Mouse (Mus musculus): ENCODE measurements at regions not wholly inside any gene's neighbourhood (a gene's known extent, or its start where the extent isn't known, plus 50 kb on each side); places are given as distances from the start of the nearest gene placed in this dataset.

- DNase-seq (ENCODE audit: low spot score) (no peak), ATAC-seq (replicated peaks; ENCODE audit: low FRiP score) (no peak)
- Histone ChIP-seq H3K9ac (ENCODE audit: low read length) (no peak overlapping the region), H3K4me1 (replicated peaks; ENCODE audit: control insufficient read depth, insufficient read depth, low read length) (no peaks in the 10 kb centered on the region), H3K27ac (ENCODE audit: low read depth, low read length) (no peak overlapping the region), H3K9me3 (ENCODE audit: control insufficient read depth, low read length) (no peaks in the 10 kb centered on the region), H3K4me2 (ENCODE audit: low read depth, low read length, severe bottlenecking) (no peak overlapping the region), H3K36me3 (ENCODE audit: control insufficient read depth, insufficient read depth, low read length) (no peaks in the 10 kb centered on the region), H3K4me3 (ENCODE audit: low read depth, low read length) (no peak overlapping the region), H3K27me3 (ENCODE audit: control insufficient read depth, insufficient read depth, low read length) (no peaks in the 10 kb centered on the region)
- 77% methylated on average over 2 of the region's 2 CpGs for WGBS
Measured at GRCm38 (mm10) chr10:8064281-8064680, 108.3 kb upstream of the Tab2 start.

GRCm38 (mm10) chr10:8063458-8064090 lies 107.5 kb upstream of the Tab2 start:
- DNase-seq (ENCODE audit: low spot score), result no peak

GRCm38 (mm10) chr10:8060987-8061386 lies 105.0 kb upstream of the Tab2 start:
- Histone ChIP-seq H3K27ac (ENCODE audit: low read depth, low read length) (no peak overlapping the region), H3K9me3 (ENCODE audit: control insufficient read depth, low read length) (no peaks in the 10 kb centered on the region), H3K4me2 (ENCODE audit: low read depth, low read length, severe bottlenecking) (no peak overlapping the region), H3K9ac (ENCODE audit: low read length) (no peak overlapping the region), H3K36me3 (ENCODE audit: control insufficient read depth, insufficient read depth, low read length) (no peaks in the 10 kb centered on the region), H3K4me1 (replicated peaks; ENCODE audit: control insufficient read depth, insufficient read depth, low read length) (no peaks in the 10 kb centered on the region), H3K27me3 (ENCODE audit: control insufficient read depth, insufficient read depth, low read length) (no peaks in the 10 kb centered on the region), H3K4me3 (ENCODE audit: low read depth, low read length) (no peak overlapping the region)
- no peak for ATAC-seq (replicated peaks; ENCODE audit: low FRiP score)
- no peak for DNase-seq (ENCODE audit: low spot score)

More at GRCm38 (mm10) chr10:8063458-8064090, 107.5 kb upstream of the Tab2 start:
- no peak overlapping the region for H3K4me3 ChIP-seq (ENCODE audit: low read depth, low read length)
- WGBS, result 82% methylated on average over 5 of the region's 5 CpGs
- no peaks in the 10 kb centered on the region for H3K9me3 ChIP-seq (ENCODE audit: control insufficient read depth, low read length)
- H3K27ac ChIP-seq (ENCODE audit: low read depth, low read length), result no peak overlapping the region
- H3K4me2 ChIP-seq (ENCODE audit: low read depth, low read length, severe bottlenecking), result no peak overlapping the region
- no peaks in the 10 kb centered on the region for H3K27me3 ChIP-seq (ENCODE audit: control insufficient read depth, insufficient read depth, low read length)
- ATAC-seq (replicated peaks; ENCODE audit: low FRiP score), result no peak
- H3K36me3 ChIP-seq (ENCODE audit: control insufficient read depth, insufficient read depth, low read length), result no peaks in the 10 kb centered on the region
- H3K9ac ChIP-seq (ENCODE audit: low read length), result no peak overlapping the region
- H3K4me1 ChIP-seq (replicated peaks; ENCODE audit: control insufficient read depth, insufficient read depth, low read length), result no peaks in the 10 kb centered on the region

- ATAC-seq (replicated peaks; ENCODE audit: low FRiP score), result no peak
- H3K4me2 ChIP-seq (ENCODE audit: low read depth, low read length, severe bottlenecking), result no peak overlapping the region
- 73% methylated on average over 1 of the region's 1 CpGs for WGBS
Measured at GRCm38 (mm10) chr10:8059769-8060168, 103.7 kb upstream of the Tab2 start.

GRCm38 (mm10) chr10:8057855-8058254 lies 101.8 kb upstream of the Tab2 start:
- H3K9ac ChIP-seq (ENCODE audit: low read length), result no peak overlapping the region
- no peak for DNase-seq (ENCODE audit: low spot score)
- H3K9me3 ChIP-seq (ENCODE audit: control insufficient read depth, low read length), result no peaks in the 10 kb centered on the region
- no peaks in the 10 kb centered on the region for H3K27me3 ChIP-seq (ENCODE audit: control insufficient read depth, insufficient read depth, low read length)
- ATAC-seq (replicated peaks; ENCODE audit: low FRiP score), result no peak
- no peak overlapping the region for H3K4me2 ChIP-seq (ENCODE audit: low read depth, low read length, severe bottlenecking)
- H3K36me3 ChIP-seq (ENCODE audit: control insufficient read depth, insufficient read depth, low read length), result no peaks in the 10 kb centered on the region
- WGBS, result 85% methylated on average over 5 of the region's 5 CpGs
- no peak overlapping the region for H3K27ac ChIP-seq (ENCODE audit: low read depth, low read length)
- H3K4me1 ChIP-seq (replicated peaks; ENCODE audit: control insufficient read depth, insufficient read depth, low read length), result no peaks in the 10 kb centered on the region
- no peak overlapping the region for H3K4me3 ChIP-seq (ENCODE audit: low read depth, low read length)

More at GRCm38 (mm10) chr10:8059769-8060168, 103.7 kb upstream of the Tab2 start:
- no peak overlapping the region for H3K27ac ChIP-seq (ENCODE audit: low read depth, low read length)
- DNase-seq (ENCODE audit: low spot score), result no peak
- no peaks in the 10 kb centered on the region for H3K27me3 ChIP-seq (ENCODE audit: control insufficient read depth, insufficient read depth, low read length)
- H3K36me3 ChIP-seq (ENCODE audit: control insufficient read depth, insufficient read depth, low read length), result no peaks in the 10 kb centered on the region
- H3K9ac ChIP-seq (ENCODE audit: low read length), result no peak overlapping the region
- H3K4me1 ChIP-seq (replicated peaks; ENCODE audit: control insufficient read depth, insufficient read depth, low read length), result no peaks in the 10 kb centered on the region
- H3K9me3 ChIP-seq (ENCODE audit: control insufficient read depth, low read length), result no peaks in the 10 kb centered on the region
- no peak overlapping the region for H3K4me3 ChIP-seq (ENCODE audit: low read depth, low read length)

- no peak for DNase-seq (ENCODE audit: low spot score)
- Histone ChIP-seq H3K4me3 (ENCODE audit: low read depth, low read length) (no peak overlapping the region), H3K9ac (ENCODE audit: low read length) (no peak overlapping the region), H3K27me3 (ENCODE audit: control insufficient read depth, insufficient read depth, low read length) (no peaks in the 10 kb centered on the region), H3K4me1 (replicated peaks; ENCODE audit: control insufficient read depth, insufficient read depth, low read length) (no peaks in the 10 kb centered on the region), H3K27ac (ENCODE audit: low read depth, low read length) (no peak overlapping the region), H3K9me3 (ENCODE audit: control insufficient read depth, low read length) (no peaks in the 10 kb centered on the region), H3K36me3 (ENCODE audit: control insufficient read depth, insufficient read depth, low read length) (no peaks in the 10 kb centered on the region), H3K4me2 (ENCODE audit: low read depth, low read length, severe bottlenecking) (no peak overlapping the region)
- 80% methylated on average over 6 of the region's 6 CpGs for WGBS
- ATAC-seq (replicated peaks; ENCODE audit: low FRiP score), result no peak
Measured at GRCm38 (mm10) chr10:8055293-8055692, 99.3 kb upstream of the Tab2 start.

GRCm38 (mm10) chr10:8043416-8044163 lies 87.6 kb upstream of the Tab2 start:
- Histone ChIP-seq H3K27me3 (ENCODE audit: control insufficient read depth, insufficient read depth, low read length) (no peaks in the 10 kb centered on the region), H3K27ac (ENCODE audit: low read depth, low read length) (no peak overlapping the region), H3K4me2 (ENCODE audit: low read depth, low read length, severe bottlenecking) (no peak overlapping the region), H3K4me1 (replicated peaks; ENCODE audit: control insufficient read depth, insufficient read depth, low read length) (peaks cover 5% of the 10 kb centered on the region), H3K9me3 (ENCODE audit: control insufficient read depth, low read length) (no peaks in the 10 kb centered on the region), H3K4me3 (ENCODE audit: low read depth, low read length) (no peak overlapping the region), H3K9ac (ENCODE audit: low read length) (no peak overlapping the region), H3K36me3 (ENCODE audit: control insufficient read depth, insufficient read depth, low read length) (no peaks in the 10 kb centered on the region)
- no peak for DNase-seq (ENCODE audit: low spot score)
- no peak for ATAC-seq (replicated peaks; ENCODE audit: low FRiP score)
- 92% methylated on average over 3 of the region's 3 CpGs for WGBS

- Histone ChIP-seq H3K36me3 (ENCODE audit: control insufficient read depth, insufficient read depth, low read length) (no peaks in the 10 kb centered on the region), H3K27me3 (ENCODE audit: control insufficient read depth, insufficient read depth, low read length) (no peaks in the 10 kb centered on the region), H3K4me2 (ENCODE audit: low read depth, low read length, severe bottlenecking) (no peak overlapping the region), H3K4me1 (replicated peaks; ENCODE audit: control insufficient read depth, insufficient read depth, low read length) (peaks cover 9% of the 10 kb centered on the region), H3K9ac (ENCODE audit: low read length) (no peak overlapping the region), H3K4me3 (ENCODE audit: low read depth, low read length) (no peak overlapping the region), H3K9me3 (ENCODE audit: control insufficient read depth, low read length) (no peaks in the 10 kb centered on the region), H3K27ac (ENCODE audit: low read depth, low read length) (no peak overlapping the region)
- 86% methylated on average over 6 of the region's 6 CpGs for WGBS
- ATAC-seq (replicated peaks; ENCODE audit: low FRiP score) (no peak), DNase-seq (ENCODE audit: low spot score) (no peak)
Measured at GRCm38 (mm10) chr10:8042306-8042705, 86.3 kb upstream of the Tab2 start.

- no peak for DNase-seq (ENCODE audit: low spot score)
- Histone ChIP-seq H3K9ac (ENCODE audit: low read length) (no peak overlapping the region), H3K27me3 (ENCODE audit: control insufficient read depth, insufficient read depth, low read length) (no peaks in the 10 kb centered on the region), H3K9me3 (ENCODE audit: control insufficient read depth, low read length) (no peaks in the 10 kb centered on the region), H3K36me3 (ENCODE audit: control insufficient read depth, insufficient read depth, low read length) (no peaks in the 10 kb centered on the region), H3K27ac (ENCODE audit: low read depth, low read length) (no peak overlapping the region), H3K4me2 (ENCODE audit: low read depth, low read length, severe bottlenecking) (no peak overlapping the region), H3K4me1 (replicated peaks; ENCODE audit: control insufficient read depth, insufficient read depth, low read length) (peaks cover 12% of the 10 kb centered on the region), H3K4me3 (ENCODE audit: low read depth, low read length) (no peak overlapping the region)
- ATAC-seq (replicated peaks; ENCODE audit: low FRiP score), result no peak
- 55% methylated on average over 8 of the region's 8 CpGs for WGBS
Measured at GRCm38 (mm10) chr10:8041790-8042189, 85.8 kb upstream of the Tab2 start.

Data from forebrain, embryonic 11.5 days (tissue).